Mouse (Mus musculus) stomach, postnatal 0 days (tissue): ENCODE results near the gene Tsr2.

ENCODE experiments used
- CTCF ChIP-seq: IDR thresholded peaks from 2 replicates; pipeline ENCODE4 v1.5.1; 2016; ENCODE audit warnings: antibody characterized with exemption, low read depth, mild to moderate bottlenecking, moderate library complexity
- EP300 ChIP-seq: optimal IDR thresholded peaks from 2 replicates; pipeline ENCODE3; 2016; ENCODE audit warnings: antibody characterized with exemption

DNA sequence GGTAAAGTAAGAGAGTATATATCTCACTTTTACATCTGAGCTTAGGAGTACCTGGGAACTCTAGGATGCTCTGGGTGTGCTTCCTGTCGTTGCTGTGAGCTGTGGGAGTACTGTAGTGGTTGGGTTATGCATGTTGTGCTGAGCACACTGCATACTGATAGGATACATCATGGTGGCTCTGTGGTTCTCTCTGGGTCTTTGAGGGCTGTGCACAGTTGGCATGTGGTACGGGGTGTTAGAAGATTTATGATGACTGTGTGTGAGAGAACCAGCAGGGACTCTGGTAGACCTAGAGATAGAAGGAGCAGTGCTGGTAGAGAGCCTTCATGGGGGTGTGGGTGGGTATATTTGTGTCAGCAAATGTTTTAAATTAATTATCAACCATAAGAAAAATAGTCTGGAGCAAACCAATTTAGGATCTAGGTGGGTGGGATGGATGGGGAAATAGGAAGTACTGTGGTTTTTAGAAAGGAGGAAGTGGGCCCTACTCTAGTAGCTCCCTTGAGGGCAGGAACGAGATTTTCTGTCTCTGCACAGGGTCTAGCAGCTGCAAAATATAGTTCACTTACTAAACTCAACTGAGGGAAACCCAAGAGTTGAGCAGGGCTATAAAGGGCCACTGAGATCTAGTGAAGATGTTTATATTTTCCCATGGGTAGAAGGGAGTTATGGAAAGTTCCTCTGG, 34.6 kb downstream of the Tsr2 start:
- TF ChIP-seq CTCF (no peak), EP300 (no peak)
